ENCODE assay signal across 18 mouse cellular contexts in the genomic region with DNA sequence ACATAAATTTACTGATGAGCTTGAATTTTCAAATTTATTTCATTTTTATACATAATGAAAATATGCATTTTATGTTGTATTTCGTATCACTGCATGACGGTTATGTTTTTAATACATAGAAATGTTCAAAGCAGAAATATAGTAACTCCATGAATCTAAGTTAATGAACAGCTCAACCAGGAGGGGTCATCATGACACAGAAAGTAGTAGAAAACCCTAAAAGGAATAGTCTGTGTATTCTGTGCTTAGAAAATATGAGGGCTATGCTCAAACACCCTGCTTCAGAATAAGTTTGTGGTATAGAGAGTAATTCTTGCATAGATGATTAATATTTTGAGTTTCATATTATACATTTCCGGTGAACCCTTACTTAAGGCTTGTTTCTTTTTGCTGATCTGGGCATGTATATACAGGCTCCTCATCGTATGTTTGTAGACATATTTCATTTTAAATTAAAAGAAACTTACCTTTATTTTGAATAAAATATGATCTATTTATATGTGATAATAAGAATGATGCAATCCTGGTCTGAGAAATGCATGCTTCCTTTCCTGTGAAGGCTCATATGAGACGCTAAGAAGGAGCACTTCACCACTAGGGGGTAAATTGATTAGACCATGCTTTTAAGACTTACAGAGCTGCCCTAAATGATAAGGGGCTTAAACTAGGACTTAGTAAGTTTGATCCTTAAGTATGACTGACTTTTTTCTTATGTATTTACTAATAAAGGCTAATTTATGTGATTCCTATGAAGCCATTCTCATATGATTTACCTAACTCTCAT. TPM values are rescaled to one million over a fixed set of nuclear protein-coding genes. Genes with fewer than 3 reads are reported as not detected.
DNase-seq lines count a peak whose midpoint lies in the region; ATAC-seq and TF ChIP-seq lines count a peak whose summit lies in the region.
"Had no signal": no experiment of that assay in that cellular context is flagged by ENCODE, and none has a peak within 500 bp of the region (broad histone marks: within the 10 kb centered on the region; RNA-seq: fewer than 3 reads in every experiment).

No protein-coding gene starts in this region.

- no peaks in the 10 kb centered on the region for H3K4me1 ChIP-seq in forebrain, embryonic 14.5 days (ENCODE audit: control insufficient read depth, insufficient read depth, low read length)
- peaks cover 13% of the 10 kb centered on the region for H3K4me1 ChIP-seq in forebrain, embryonic 10.5 days
- H3K4me1 ChIP-seq in cortical plate, adult 2 months (ENCODE audit: control insufficient read depth, insufficient read depth, low read length), result no peaks in the 10 kb centered on the region
- H3K4me1 ChIP-seq: liver, embryonic 15.5 days; megakaryocyte, embryonic 14.5 days had no signal

- H3K9ac ChIP-seq in forebrain, embryonic 14.5 days (ENCODE audit: low read length), result no peak overlapping the region
- H3K9ac ChIP-seq: liver, embryonic 15.5 days had no signal

- no peaks in the 10 kb centered on the region for H3K36me3 ChIP-seq in forebrain, embryonic 14.5 days (ENCODE audit: control insufficient read depth, insufficient read depth, low read length)
- H3K36me3 ChIP-seq in forebrain, embryonic 10.5 days (replicated peaks), result no peaks in the 10 kb centered on the region
- H3K36me3 ChIP-seq: liver, embryonic 15.5 days had no signal

- H3K27ac ChIP-seq in forebrain, embryonic 14.5 days (ENCODE audit: low read depth, low read length), result no peak overlapping the region
- no peak overlapping the region for H3K27ac ChIP-seq in forebrain, embryonic 10.5 days
- no peak overlapping the region for H3K27ac ChIP-seq in left cerebral cortex, adult 2 months
- H3K27ac ChIP-seq in cortical plate, adult 2 months (ENCODE audit: insufficient read depth, low read length), result no peak overlapping the region
- H3K27ac ChIP-seq: heart, adult 2 months; liver, embryonic 15.5 days had no signal

- H3K9me3 ChIP-seq in forebrain, embryonic 14.5 days (replicated peaks; ENCODE audit: control insufficient read depth, low read length), result no peaks in the 10 kb centered on the region
- H3K9me3 ChIP-seq in forebrain, embryonic 10.5 days, result no peaks in the 10 kb centered on the region
- H3K9me3 ChIP-seq: liver, embryonic 15.5 days; megakaryocyte, embryonic 14.5 days had no signal

- intact Hi-C loops in left cerebral cortex, adult 2 months (cut with DNase I), result loop anchor here (5.0 kb wide), 2 partner anchors 200 to 1900 kb away; no protein-coding TSS in a partner anchor

- no peak overlapping the region for H3K4me2 ChIP-seq in forebrain, embryonic 14.5 days (ENCODE audit: low read length)
- H3K4me2 ChIP-seq: liver, embryonic 15.5 days had no signal

- DNase-seq in forebrain, embryonic 14.5 days (ENCODE audit: low spot score), result peak; percentile 57
- DNase-seq in forebrain, embryonic 10.5 days (ENCODE audit: extremely low spot score, low spot score), result no peak
- no peak for DNase-seq in left cerebral cortex, adult 2 months (ENCODE audit: extremely low spot score in 1 of 2, low spot score in 2 of 2)
- DNase-seq in left cerebral cortex, adult 11 months (ENCODE audit: low spot score), result no peak
- DNase-seq in retina, embryonic 14.5 days (ENCODE audit: low spot score), result peak; percentile 53
- DNase-seq in kidney, postnatal 36 days, result no peak
- DNase-seq: adrenal gland, postnatal 36 days; gastrocnemius, postnatal 14 days; heart, adult 2 months; kidney, adult 18-20 months; kidney, postnatal 10 days; layer of hippocampus, adult 9-11 months; lung, postnatal 10 days; thymus, postnatal 25 days had no signal

- 69% methylated on average over 5 of the region's 5 CpGs for WGBS in forebrain, embryonic 14.5 days
- WGBS in forebrain, embryonic 10.5 days, result 75% methylated on average over 5 of the region's 5 CpGs

- ATAC-seq in forebrain, embryonic 14.5 days, result no peak

- TF ChIP-seq CTCF in left cerebral cortex, adult 2 months (IDR thresholded peaks at IDR 0.05), result peak; percentile 44
- TF ChIP-seq CTCF in cortical plate, adult 2 months (IDR thresholded peaks at IDR 0.05; ENCODE audit: extremely low read depth, insufficient read depth, low read length), result no peak

- no peak overlapping the region for H3K4me3 ChIP-seq in forebrain, embryonic 14.5 days (ENCODE audit: low read depth, low read length)
- H3K4me3 ChIP-seq in forebrain, embryonic 10.5 days, result no peak overlapping the region
- H3K4me3 ChIP-seq in left cerebral cortex, adult 2 months, result peak overlapping the region; percentile 60
- H3K4me3 ChIP-seq in cortical plate, adult 2 months (ENCODE audit: insufficient read depth, low read length), result peak overlapping the region; percentile 36; the same call in 1 of the 2 replicates
- H3K4me3 ChIP-seq: heart, adult 2 months; liver, embryonic 15.5 days; megakaryocyte, embryonic 14.5 days; myocyte had no signal

- H3K27me3 ChIP-seq in forebrain, embryonic 14.5 days (replicated peaks; ENCODE audit: control insufficient read depth, insufficient read depth, low read length), result no peaks in the 10 kb centered on the region
- H3K27me3 ChIP-seq in forebrain, embryonic 10.5 days (ENCODE audit: poor library complexity, severe bottlenecking), result peaks cover 20% of the 10 kb centered on the region
- H3K27me3 ChIP-seq: liver, embryonic 15.5 days had no signal

- TF ChIP-seq POLR2A in cortical plate, adult 2 months (IDR thresholded peaks at IDR 0.05; ENCODE audit: extremely low read depth, insufficient read depth, low read length), result no peak

RNA-seq across cellular contexts. Expression of gene Cntnap2, which starts 3.2 kb away (rescaled TPM):
- 70.3 and 75.1 TPM in 2 replicates for polyA plus RNA-seq in forebrain, embryonic 14.5 days (2014; fragmentation: Nextera tagmentation; extraction: Ambion mirVana)
- polyA plus RNA-seq in forebrain, embryonic 10.5 days (2016; fragmentation: Nextera tagmentation; extraction: Ambion mirVana), result 76.1 and 89.3 TPM in 2 replicates
- 100 to 1,000 TPM; 116 to 119 TPM for total RNA-seq in left cerebral cortex, adult 2 months (2021)
- polyA plus RNA-seq in cortical plate, adult 2 months (2012; rRNA removed), result 26.5 and 31.5 TPM in 2 replicates
- total RNA-seq: heart, adult 2 months had no signal
- polyA plus RNA-seq: myocyte had no signal

Comparison
In these comparisons a context has a peak if more than half of its experiments do, and no peak if none do; other contexts are left out.
1. DNase-seq: peak in forebrain, embryonic 14.5 days (single experiment) and retina, embryonic 14.5 days (single experiment); none in forebrain, embryonic 10.5 days (single experiment), left cerebral cortex, adult 2 months (0 of 2), left cerebral cortex, adult 11 months (single experiment) and kidney, postnatal 36 days (0 of 2).
2. H3K4me3 ChIP-seq: peak in left cerebral cortex, adult 2 months (single experiment) and cortical plate, adult 2 months (single experiment); none in forebrain, embryonic 14.5 days (single experiment) and forebrain, embryonic 10.5 days (single experiment).